Mouse (Mus musculus) ovary, postnatal 10 days (tissue): Measurements from ENCODE around the gene Aurkb.
"Not testable (repeated sequence)": the region's sequence is repeated elsewhere in the genome, so short reads cannot be mapped to it uniquely, and the experiment has no call there.

ENCODE experiments used
- DNase-seq: peaks from one replicate; pipeline ENCODE4 v3.0.0; 2022; ENCODE audit warnings: low spot score

The Aurkb gene

DNA sequence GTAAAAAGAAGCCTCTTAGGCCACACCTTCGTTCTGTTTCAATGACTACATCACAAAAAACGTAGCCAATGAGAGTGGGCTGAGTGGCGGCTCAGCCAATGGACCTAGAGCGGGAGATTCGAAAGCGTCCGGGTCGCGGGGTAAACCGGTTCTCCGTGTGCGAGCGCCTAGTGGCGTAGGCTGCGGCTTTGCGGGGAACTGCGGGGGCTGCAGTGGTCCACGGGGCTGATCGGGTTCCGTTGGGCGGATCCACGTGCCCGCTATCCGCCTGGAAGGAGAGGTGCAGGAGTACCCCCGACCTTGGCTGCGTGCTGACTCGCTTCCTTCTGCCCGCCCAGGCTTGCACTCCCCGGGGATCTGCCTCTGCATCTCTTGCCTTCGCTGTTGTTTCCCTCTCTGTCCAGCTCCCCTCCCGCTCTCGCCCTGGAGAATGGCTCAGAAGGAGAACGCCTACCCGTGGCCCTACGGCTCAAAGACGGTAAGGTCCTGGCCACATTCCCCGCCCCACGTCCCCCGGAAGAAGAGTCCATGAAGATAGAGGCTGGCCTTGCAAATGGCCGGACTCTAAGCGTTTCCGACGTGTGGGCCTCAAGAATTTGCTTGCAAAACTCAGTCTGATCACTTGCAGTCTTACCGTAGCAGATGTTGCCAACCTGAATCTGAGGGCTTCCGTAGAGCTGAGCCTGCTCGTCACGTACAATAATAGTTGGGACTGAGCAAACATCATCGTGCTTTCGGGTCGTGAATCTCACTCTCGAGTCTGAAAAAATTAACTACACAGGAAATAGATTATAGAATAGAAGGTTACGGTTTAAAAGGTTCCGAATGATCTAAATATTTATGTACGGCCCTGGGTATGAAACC is at the start of gene Aurkb:
Gene Aurkb (plus strand): TSS at position 117 of the 864 bp plus-strand sequence.
- peak; percentile 49 for DNase-seq

GRCm38 (mm10) chr11:68997080-68997479 is 48.4 kb upstream of the Aurkb start:
- no peak for DNase-seq

DNA sequence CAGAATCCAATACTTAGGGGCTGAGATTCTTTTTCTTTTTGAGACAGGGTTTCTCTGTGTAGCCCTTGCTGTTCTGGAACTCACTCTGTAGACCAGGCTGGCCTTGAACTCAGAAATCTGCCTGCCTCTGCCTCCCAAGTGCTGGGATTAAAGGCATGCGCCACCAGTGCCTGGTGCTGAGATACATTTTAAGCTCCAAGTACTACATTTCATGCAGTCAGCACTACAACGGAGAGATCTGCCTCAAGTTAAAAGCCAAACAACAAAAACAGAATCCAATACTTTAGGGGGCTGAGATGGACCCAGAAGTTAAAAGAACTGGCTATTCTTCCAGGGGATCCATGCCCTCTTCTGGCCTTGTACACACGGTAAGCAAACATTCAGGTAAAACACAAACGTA is 42.7 kb upstream of the Aurkb start:
- DNase-seq = not testable (repeated sequence)

- DNase-seq = no peak
Observed at GRCm38 (mm10) chr11:69003592-69003991, 41.9 kb upstream of the Aurkb start.

DNA sequence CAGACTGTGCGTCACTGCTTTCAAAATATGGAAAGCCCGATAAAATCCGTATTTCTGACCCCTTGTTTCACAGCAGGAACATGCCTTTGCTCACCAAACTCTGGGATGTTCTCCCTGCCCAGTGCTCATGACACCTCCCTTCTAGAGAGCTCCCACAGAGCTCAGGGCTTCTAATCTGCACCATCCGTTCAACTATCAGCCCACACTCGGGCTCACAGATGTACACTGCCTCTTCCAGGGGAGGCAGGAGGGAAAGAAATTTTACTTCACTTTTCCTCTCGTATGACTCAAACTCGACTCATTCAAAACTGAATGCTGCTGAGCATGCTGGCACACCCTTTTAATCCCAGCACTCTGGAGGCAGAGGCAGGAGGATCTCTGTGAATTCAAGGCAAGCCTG is 40.3 kb upstream of the Aurkb start:
- no peak for DNase-seq

GRCm38 (mm10) chr11:69006575-69006974 is 38.9 kb upstream of the Aurkb start:
- not testable (repeated sequence) for DNase-seq

DNA sequence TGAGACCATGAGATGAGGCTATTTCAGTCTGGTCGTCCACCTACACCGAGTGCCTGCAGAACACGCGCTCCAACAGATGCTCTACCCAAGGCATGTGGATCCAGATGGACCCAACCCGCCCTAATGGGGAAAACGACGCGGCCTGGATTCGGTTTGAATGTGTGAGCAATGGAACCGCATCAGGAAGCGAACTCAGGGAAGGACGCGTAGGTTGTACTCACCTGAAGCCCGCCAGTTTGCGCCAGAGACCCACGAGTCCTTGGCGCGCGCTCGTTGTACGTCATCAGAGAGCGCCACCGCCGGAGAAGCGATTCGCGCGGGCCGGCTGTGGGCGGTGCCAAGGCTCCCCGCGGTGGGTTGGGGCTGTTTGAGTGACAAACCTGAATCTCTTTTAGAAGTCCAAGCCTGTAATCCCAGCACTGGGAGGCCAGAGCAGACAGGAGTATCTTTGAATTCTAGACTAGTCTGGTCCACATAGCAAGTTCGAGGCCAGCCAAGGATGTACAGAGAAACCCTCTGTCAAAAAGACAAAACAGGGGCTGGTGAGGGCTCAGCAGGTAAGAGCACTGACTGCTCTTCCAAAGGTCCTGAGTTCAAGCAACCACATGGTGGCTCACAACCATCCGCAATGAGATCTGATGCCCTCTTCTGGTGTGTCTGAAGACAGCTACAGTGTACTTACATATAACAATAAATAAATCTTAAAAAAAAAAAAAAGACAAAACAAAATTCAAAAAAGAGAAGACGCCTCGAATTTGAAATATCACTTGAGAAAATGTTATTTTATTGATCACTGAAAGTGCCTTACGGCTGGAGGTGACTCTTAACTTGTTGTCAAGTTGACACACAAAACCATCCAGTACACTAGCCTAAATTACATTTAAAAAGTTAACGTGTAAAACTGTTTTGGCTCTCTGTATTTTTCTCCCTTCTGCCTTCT is 37.0 kb upstream of the Aurkb start, which contains the start of gene Pfas:
Gene Pfas (minus strand): TSS at position 279 of the 940 bp plus-strand sequence.
- DNase-seq = peak; percentile 83

DNA sequence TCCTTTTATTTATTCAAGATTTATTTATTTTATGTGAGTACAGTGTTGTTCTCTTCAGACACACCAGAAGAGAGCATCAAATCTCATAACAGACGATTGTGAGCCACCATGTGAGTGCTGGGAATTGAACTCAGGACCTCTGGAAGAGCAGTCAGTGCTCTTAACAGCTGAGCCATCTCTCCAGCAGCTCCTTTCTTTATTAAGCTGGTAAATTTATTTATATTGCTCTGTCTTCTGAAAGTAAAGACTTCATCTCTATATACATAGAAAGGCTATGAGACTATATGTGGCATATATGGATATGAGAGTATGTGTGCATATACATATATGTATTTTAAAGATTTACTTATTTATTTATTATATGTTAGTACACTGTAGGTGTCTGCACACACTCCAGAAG is 35.9 kb upstream of the Aurkb start:
- DNase-seq = no peak

DNA sequence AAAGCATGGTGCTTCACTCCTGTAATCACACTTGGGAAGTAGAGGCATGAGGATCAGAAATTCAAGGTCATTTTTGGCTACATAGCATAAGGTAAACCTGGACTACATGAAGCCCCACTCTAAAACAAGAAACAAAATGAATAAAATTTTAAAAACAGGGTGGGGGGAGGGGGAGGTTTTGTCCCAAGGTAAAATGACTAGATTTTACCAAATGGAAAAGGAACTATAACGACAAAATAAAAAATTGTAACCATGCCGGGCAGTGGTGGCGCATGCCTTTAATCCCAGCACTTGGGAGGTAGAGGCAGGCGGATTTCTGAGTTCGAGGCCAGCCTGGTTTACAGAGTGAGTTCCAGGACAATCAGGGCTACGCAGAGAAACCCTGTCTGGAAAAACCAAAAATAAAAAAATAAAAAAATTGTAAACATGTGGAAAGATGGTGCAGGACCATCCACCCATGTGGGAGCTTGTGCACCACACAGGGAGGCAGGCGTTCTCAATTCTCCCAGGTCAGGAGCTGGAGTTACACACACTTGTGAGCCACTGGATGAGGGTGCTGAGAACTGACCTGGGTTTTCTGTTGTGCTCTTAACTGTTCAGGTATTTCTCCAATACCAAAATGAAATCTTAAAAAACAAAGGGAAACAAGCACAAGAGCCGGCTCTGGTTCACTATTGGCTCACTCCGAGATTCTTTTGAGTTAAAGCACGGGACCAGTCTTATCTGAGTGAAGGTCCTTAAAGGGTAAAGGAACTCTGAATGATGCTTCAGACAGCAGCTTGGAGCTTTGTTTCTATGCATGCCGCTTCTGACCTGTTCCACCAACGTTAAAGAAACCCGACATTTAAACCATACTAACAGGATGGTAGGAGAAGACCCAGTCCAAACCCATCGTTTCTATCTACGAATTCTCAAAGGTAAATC is 34.8 kb upstream of the Aurkb start:
- DNase-seq = no peak

GRCm38 (mm10) chr11:69011445-69011844 is 34.0 kb upstream of the Aurkb start:
- DNase-seq = not testable (repeated sequence)

- DNase-seq = peak; percentile 49
Observed at GRCm38 (mm10) chr11:69012071-69012601, 33.3 kb upstream of the Aurkb start.

DNA sequence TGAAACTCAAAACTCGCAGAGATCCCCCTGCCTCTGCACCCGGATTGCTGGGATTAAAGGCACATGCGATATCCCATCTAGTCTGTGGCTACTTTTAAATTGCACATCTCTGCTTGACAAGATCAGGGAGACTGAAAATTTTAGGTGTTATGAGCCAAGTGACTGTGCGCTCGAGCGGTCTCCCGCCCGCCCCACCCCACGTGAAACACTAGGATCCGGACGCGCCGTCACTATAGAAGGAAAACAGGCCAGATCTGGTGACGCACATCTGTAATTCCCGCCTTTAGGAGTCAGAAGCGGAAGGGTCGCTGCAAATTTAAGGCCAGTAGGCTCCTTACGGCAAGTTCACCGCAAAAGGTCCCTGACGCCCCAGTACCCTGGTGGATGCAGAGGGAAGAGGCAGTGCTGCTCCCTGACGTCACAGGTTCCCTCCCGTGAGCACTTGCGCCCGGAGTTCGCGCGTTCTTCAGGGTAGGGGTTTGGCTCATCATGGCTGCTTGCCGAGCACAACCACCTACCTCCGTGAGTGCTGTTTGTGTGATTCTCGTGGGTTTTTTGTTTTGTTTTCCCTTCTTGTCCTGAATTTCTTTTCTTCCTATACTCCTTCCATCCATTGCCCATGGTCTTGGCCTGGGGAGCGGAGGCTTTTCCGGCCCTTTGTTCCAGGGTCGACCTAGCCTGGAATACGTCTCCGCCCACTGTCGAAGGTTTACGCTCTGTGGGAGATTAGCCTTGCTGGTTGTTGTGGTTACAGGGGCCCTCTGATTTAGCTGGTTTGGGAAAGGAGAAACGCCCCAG is 29.6 kb upstream of the Aurkb start, which contains the start of gene Ctc1:
Gene Ctc1 (plus strand): TSS at position 268 of the 798 bp plus-strand sequence.
- DNase-seq = peak; percentile 73

DNA sequence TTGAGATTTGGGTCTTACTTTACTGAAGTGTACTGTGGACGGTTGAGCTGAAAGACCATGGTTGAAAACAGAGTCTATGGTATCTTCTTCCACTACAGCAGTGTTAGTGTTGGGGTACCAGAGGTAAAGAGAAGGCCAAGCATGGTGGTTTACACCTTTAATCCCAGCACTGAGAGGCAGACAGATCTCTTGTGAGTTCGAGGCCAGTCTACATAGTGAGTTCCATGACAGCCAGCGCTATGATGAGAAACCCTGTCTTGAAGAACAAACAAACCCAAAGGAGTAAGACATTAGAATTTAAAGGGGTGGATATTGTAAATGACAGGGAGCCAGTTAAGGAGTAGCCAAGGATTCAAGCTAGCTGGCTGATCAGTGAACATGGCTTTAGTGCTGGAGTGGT is 28.7 kb upstream of the Aurkb start:
- no peak for DNase-seq

GRCm38 (mm10) chr11:69020691-69021090 is 24.8 kb upstream of the Aurkb start:
- DNase-seq = no peak

DNA sequence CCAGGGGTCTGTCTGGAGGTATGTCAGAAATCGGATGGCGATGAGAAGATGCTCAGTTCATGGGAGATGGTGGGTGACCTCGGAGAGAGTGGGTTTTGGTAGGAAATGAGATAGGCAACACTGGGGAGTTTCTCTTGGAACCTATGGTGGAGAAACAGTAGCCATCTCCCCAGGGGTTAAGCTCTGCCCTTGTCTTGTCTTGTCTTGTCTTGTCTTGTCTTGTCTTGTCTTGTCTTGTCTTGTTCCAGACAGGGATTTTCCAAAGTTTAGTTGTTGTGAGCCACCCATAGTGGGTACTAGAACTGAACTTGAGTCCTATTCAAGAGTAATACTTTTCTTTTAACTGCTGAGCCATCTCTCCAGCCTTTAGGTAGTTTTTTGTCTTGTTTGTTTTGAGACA is 18.9 kb upstream of the Aurkb start:
- no peak for DNase-seq

DNA sequence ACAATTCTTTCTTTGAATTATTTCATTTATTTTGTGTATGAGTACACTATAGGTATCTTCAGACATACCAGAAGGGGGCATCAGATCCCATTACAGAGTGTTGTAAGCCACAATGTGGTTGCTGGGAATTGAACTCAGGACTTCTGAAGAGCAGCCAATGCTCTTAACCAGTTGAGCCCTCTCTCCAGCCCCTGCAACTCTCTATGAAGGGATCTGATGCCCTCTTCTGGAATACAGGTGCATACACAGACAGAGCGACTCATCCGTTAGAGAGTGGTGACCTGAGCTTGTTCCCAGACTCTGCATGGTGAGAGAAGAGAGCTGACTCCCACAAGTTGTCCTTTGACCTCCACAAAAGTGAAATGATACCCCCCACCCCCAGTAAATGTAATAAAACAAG is 16.6 kb upstream of the Aurkb start:
- no peak for DNase-seq

GRCm38 (mm10) chr11:69033552-69033951 is 11.9 kb upstream of the Aurkb start:
- DNase-seq = no peak

- DNase-seq = no peak
Observed at GRCm38 (mm10) chr11:69034585-69034984, 10.9 kb upstream of the Aurkb start.

GRCm38 (mm10) chr11:69035411-69035810 is 10.0 kb upstream of the Aurkb start:
- no peak for DNase-seq

- no peak for DNase-seq
Observed at GRCm38 (mm10) chr11:69035849-69036248, 9.6 kb upstream of the Aurkb start.
